Comparison of ENCODE assay signal across 10 mouse cellular contexts in genomic region chr6:146500206-146500605, GRCm38 (mm10). TPM values are rescaled to one million over a fixed set of nuclear protein-coding genes. Genes with fewer than 3 reads are reported as not detected.
A peak's percentile ranks its signal among the peaks of the same experiment; 100 is the strongest.
DNase-seq lines count a peak whose midpoint lies in the region; ATAC-seq and TF ChIP-seq lines count a peak whose summit lies in the region.
"Had no signal": no experiment of that assay in that cellular context is flagged by ENCODE, and none has a peak within 500 bp of the region (broad histone marks: within the 10 kb centered on the region; RNA-seq: fewer than 3 reads in every experiment).

No protein-coding gene starts in this region.

- no peak overlapping the region for H3K9ac ChIP-seq in kidney, embryonic 16.5 days (replicated peaks; ENCODE audit: low read length)
- H3K9ac ChIP-seq: forebrain, embryonic 12.5 days had no signal

- peak overlapping the region; percentile 91 for H3K27ac ChIP-seq in layer of hippocampus, adult 2 months
- H3K27ac ChIP-seq in kidney, embryonic 16.5 days (ENCODE audit: low read length): no peak overlapping the region
- H3K27ac ChIP-seq: forebrain, embryonic 12.5 days had no signal

- TF ChIP-seq CTCF in layer of hippocampus, adult 2 months (conservative IDR thresholded peaks at IDR 0.05): no peak

- ATAC-seq in kidney, embryonic 16.5 days (ENCODE audit: low FRiP score, low TSS enrichment): no peak
- no peak for ATAC-seq in activated CD4-positive, CD25-positive, alpha-beta regulatory T cell, adult 4 months

- DNase-seq in heart, adult 11 months: peak; percentile 84
- DNase-seq in heart, adult 9 months (ENCODE audit: low spot score in 2 of 2): no peak
- no peak for DNase-seq in layer of hippocampus, adult 2 months (ENCODE audit: low spot score in 2 of 2)
- DNase-seq in layer of hippocampus, adult 18-20 months (ENCODE audit: low spot score in 2 of 2): no peak
- DNase-seq in A20 (ENCODE audit: low read depth, low spot score): peak; percentile 66
- no peak for DNase-seq in adrenal gland, postnatal 4 days (ENCODE audit: low spot score in 2 of 2)
- DNase-seq: adrenal gland, adult 8-10 months had no signal

- no peaks in the 10 kb centered on the region for H3K9me3 ChIP-seq in kidney, embryonic 16.5 days (ENCODE audit: low read length)
- H3K9me3 ChIP-seq: forebrain, embryonic 12.5 days had no signal

- peaks cover 9% of the 10 kb centered on the region; the same call in 1 of the 2 replicates for H3K27me3 ChIP-seq in kidney, embryonic 16.5 days (ENCODE audit: insufficient read depth, low read length)

- H3K36me3 ChIP-seq in kidney, embryonic 16.5 days (ENCODE audit: insufficient read depth, low read length): no peaks in the 10 kb centered on the region
- H3K36me3 ChIP-seq: forebrain, embryonic 12.5 days had no signal

- H3K4me1 ChIP-seq in kidney, embryonic 16.5 days (ENCODE audit: insufficient read depth, low read length): peaks cover 8% of the 10 kb centered on the region; the same call in 1 of the 2 replicates

- 0 out of 2 replicates have a peak overlapping the region, but pooled peaks have one; percentile 95 for H3K4me2 ChIP-seq in kidney, embryonic 16.5 days (replicated peaks; ENCODE audit: low read depth, low read length)
- H3K4me2 ChIP-seq: forebrain, embryonic 12.5 days had no signal

- peak overlapping the region; percentile 63 for H3K4me3 ChIP-seq in layer of hippocampus, adult 2 months
- no peak overlapping the region for H3K4me3 ChIP-seq in kidney, embryonic 16.5 days (ENCODE audit: low read length)
- H3K4me3 ChIP-seq: forebrain, embryonic 12.5 days had no signal

- WGBS in kidney, embryonic 16.5 days: 71% methylated on average over 6 of the region's 6 CpGs

RNA-seq across cellular contexts. Expression of gene Itpr2, which starts 1.8 kb away (rescaled TPM):
- 10 to 100 TPM; 15.6 to 22.1 TPM for total RNA-seq in layer of hippocampus, adult 2 months (2021)
- 10 to 100 TPM; 18.6 to 19.8 TPM for total RNA-seq in layer of hippocampus, adult 18-20 months (2021)
- 14.0 and 14.5 TPM in 2 replicates for polyA plus RNA-seq in kidney, embryonic 16.5 days (2015; fragmentation: Nextera tagmentation; extraction: Ambion mirVana)
- 10 to 100 TPM; 41.4 to 41.7 TPM for total RNA-seq in adrenal gland, postnatal 4 days (2021)
- 10 to 100 TPM; 69.2 to 77.7 TPM for polyA plus RNA-seq in activated CD4-positive, CD25-positive, alpha-beta regulatory T cell, adult 4 months (2017; shearing (Covaris generic))

Comparison
In these comparisons a context has a peak if more than half of its experiments do, and no peak if none do; other contexts are left out.
1. DNase-seq: peak in heart, adult 11 months (single experiment) and A20 (single experiment); none in heart, adult 9 months (0 of 2), layer of hippocampus, adult 2 months (0 of 2), layer of hippocampus, adult 18-20 months (0 of 2) and adrenal gland, postnatal 4 days (0 of 2).